Mouse (Mus musculus): ENCODE results near the gene Nt5c.

GRCm38 (mm10) chr11:115461846-115462242 is 29.8 kb downstream of the Nt5c start:
- TF ChIP-seq RAD21 (IDR thresholded peaks at IDR 0.05; ENCODE audit: low read depth, low read length) (no peak), NELFE (IDR thresholded peaks at IDR 0.05; ENCODE audit: low read depth, low read length) (no peak), CTCF (IDR thresholded peaks at IDR 0.05 in 2 of 3, conservative IDR thresholded peaks at IDR 0.05 in 1 of 3; ENCODE audit: control insufficient read depth in 1 of 3, insufficient read depth in 1 of 3, low read depth in 2 of 3, low read length in 3 of 3, poor library complexity in 1 of 3, severe bottlenecking in 1 of 3) (no peak), MEF2A (IDR thresholded peaks at IDR 0.05; ENCODE audit: extremely low read depth, insufficient replicate concordance, low read depth, low read length, poor library complexity, severe bottlenecking) (no peak), MAX (IDR thresholded peaks at IDR 0.05; ENCODE audit: low read length) (no peak), POLR2A (IDR thresholded peaks at IDR 0.05; ENCODE audit: control insufficient read depth in 1 of 2, insufficient read depth in 1 of 2, low read depth in 1 of 2, low read length in 2 of 2, poor library complexity in 1 of 2) (no peak), POLR2AphosphoS2 (IDR thresholded peaks at IDR 0.05; ENCODE audit: low read length) (no peak), SIN3A (IDR thresholded peaks at IDR 0.05; ENCODE audit: low read length) (no peak), ZMIZ1 (IDR thresholded peaks at IDR 0.05; ENCODE audit: low read depth, low read length) (no peak), USF1 (IDR thresholded peaks at IDR 0.05; ENCODE audit: low read depth, low read length) (no peak), TBP (IDR thresholded peaks at IDR 0.05; ENCODE audit: low read depth, low read length) (no peak), MAFK (IDR thresholded peaks at IDR 0.05; ENCODE audit: borderline replicate concordance, low read depth, low read length) (no peak), UBTF (IDR thresholded peaks at IDR 0.05; ENCODE audit: borderline replicate concordance, insufficient read depth, low read depth, low read length) (no peak), EP300 (IDR thresholded peaks at IDR 0.05; ENCODE audit: low read depth in 1 of 2, low read length in 2 of 2) (no peak)

Data from MEL (cell line).